Mouse (Mus musculus) forebrain, embryonic 13.5 days (tissue): Measurements from ENCODE around the gene Pak1. TPM values are rescaled to one million over a fixed set of nuclear protein-coding genes. Genes with fewer than 3 reads are reported as not detected.

Source experiments
- ATAC-seq: fragments of 200-750 bp; cut with Nextera tagmentation; 2 replicates; pipeline ENCODE4 v1.8.0; 2017
- H3K27ac ChIP-seq: fragments of 300-500 bp; sonication (generic); 2 replicates; pipeline ENCODE4 v1.5.1; 2015; ENCODE audit warnings: inconsistent platforms, mild to moderate bottlenecking, moderate library complexity
- H3K27me3 ChIP-seq: fragments of 300-500 bp; sonication (generic); 2 replicates; pipeline ENCODE4 v1.6.1; 2015; ENCODE audit warnings: mild to moderate bottlenecking, inconsistent platforms
- H3K36me3 ChIP-seq: fragments of 300-500 bp; sonication (generic); 2 replicates; pipeline ENCODE4 v1.6.1; 2015; ENCODE audit warnings: mild to moderate bottlenecking, inconsistent platforms; ENCODE audit not compliant: poor library complexity, severe bottlenecking
- H3K4me1 ChIP-seq: fragments of 300-500 bp; sonication (generic); 2 replicates; pipeline ENCODE4 v1.6.1; 2015; ENCODE audit warnings: inconsistent platforms
- H3K4me2 ChIP-seq: fragments of 300-500 bp; sonication (generic); 2 replicates; pipeline ENCODE4 v1.6.1; 2015; ENCODE audit warnings: inconsistent platforms, mild to moderate bottlenecking, moderate library complexity
- H3K4me3 ChIP-seq: fragments of 300-500 bp; sonication (generic); 2 replicates; pipeline ENCODE4 v1.5.1; 2015; ENCODE audit warnings: mild to moderate bottlenecking, inconsistent platforms
- H3K9ac ChIP-seq: fragments of 300-500 bp; sonication (generic); 2 replicates; pipeline ENCODE4 v1.6.1; 2015; ENCODE audit warnings: mild to moderate bottlenecking, inconsistent platforms
- H3K9me3 ChIP-seq: fragments of 300-500 bp; sonication (generic); replicated peaks from 2 replicates; pipeline ENCODE4 v1.6.1; 2016; ENCODE audit warnings: inconsistent platforms
- WGBS: fragments of 180-500 bp; shearing (Covaris S2); methylation state at CpG from one replicate; pipeline ENCODE4 v1.1.7; 2015; 5-methylcytosine and 5-hydroxymethylcytosine counted together
- polyA plus RNA-seq: library from polyadenylated mRNA; unstranded; fragments of >200 nt; fragmentation: Nextera tagmentation; extraction: Ambion mirVana; gene quantifications from 2 replicates; pipeline ENCODE4 v1.2.1, GENCODE M21; 2015

Gene Pak1
- polyA plus RNA-seq, 1 experiment from 2014 or later, result 102 TPM

- Histone ChIP-seq H3K4me1 (0 out of 2 replicates have a peak, but pooled peaks cover 4% of the 10 kb centered on the region), H3K36me3 (no peaks in the 10 kb centered on the region), H3K9ac (no peak overlapping the region), H3K4me3 (no peak overlapping the region), H3K9me3 (no peaks in the 10 kb centered on the region), H3K4me2 (no peak overlapping the region), H3K27ac (no peak overlapping the region), H3K27me3 (peaks cover 10% of the 10 kb centered on the region; the same call in 1 of the 2 replicates)
- 46% methylated on average over 5 of the region's 5 CpGs for WGBS
- no peak for ATAC-seq
Measured at GRCm38 (mm10) chr7:97783523-97783922, 4.8 kb upstream of the Pak1 start.

- peak; percentile 94 for ATAC-seq
- peaks cover 16% of the 10 kb centered on the region; the same call in 1 of the 2 replicates for H3K27me3 ChIP-seq
- under 1% methylated on average over 66 of the region's 84 CpGs for WGBS
- H3K4me1 ChIP-seq, result peaks cover 13% of the 10 kb centered on the region
- peak overlapping the region; percentile 92 for H3K4me2 ChIP-seq
- H3K27ac ChIP-seq, result peak overlapping the region; percentile 69
- H3K4me3 ChIP-seq, result peak overlapping the region; percentile 87
- no peaks in the 10 kb centered on the region for H3K36me3 ChIP-seq
- peak overlapping the region; percentile 87 for H3K9ac ChIP-seq
- no peaks in the 10 kb centered on the region for H3K9me3 ChIP-seq
Measured at GRCm38 (mm10) chr7:97788669-97789483, 535 bp downstream of the Pak1 start.

GRCm38 (mm10) chr7:97790272-97790671 is 1.9 kb downstream of the Pak1 start:
- H3K4me2 ChIP-seq, result peak overlapping the region; percentile 92
- H3K4me1 ChIP-seq, result peaks cover 13% of the 10 kb centered on the region
- ATAC-seq, result no peak
- no peak overlapping the region for H3K9ac ChIP-seq
- WGBS, result 57% methylated on average over 2 of the region's 2 CpGs
- H3K27ac ChIP-seq, result no peak overlapping the region
- H3K27me3 ChIP-seq, result peaks cover 16% of the 10 kb centered on the region; the same call in 1 of the 2 replicates
- no peak overlapping the region for H3K4me3 ChIP-seq
- H3K9me3 ChIP-seq, result no peaks in the 10 kb centered on the region
- H3K36me3 ChIP-seq, result no peaks in the 10 kb centered on the region

GRCm38 (mm10) chr7:97792324-97792723 is 4.0 kb downstream of the Pak1 start:
- no peak for ATAC-seq
- 55% methylated on average over 2 of the region's 2 CpGs for WGBS
- no peak overlapping the region for H3K9ac ChIP-seq
- H3K4me3 ChIP-seq, result no peak overlapping the region
- no peaks in the 10 kb centered on the region for H3K36me3 ChIP-seq
- H3K27me3 ChIP-seq, result peaks cover 9% of the 10 kb centered on the region
- H3K4me1 ChIP-seq, result peaks cover 13% of the 10 kb centered on the region
- no peak overlapping the region for H3K4me2 ChIP-seq
- H3K27ac ChIP-seq, result no peak overlapping the region
- no peaks in the 10 kb centered on the region for H3K9me3 ChIP-seq

GRCm38 (mm10) chr7:97803116-97803515 is 14.8 kb downstream of the Pak1 start:
- Histone ChIP-seq H3K9ac (no peak overlapping the region), H3K4me1 (peaks cover 35% of the 10 kb centered on the region), H3K36me3 (no peaks in the 10 kb centered on the region), H3K4me2 (no peak overlapping the region), H3K9me3 (no peaks in the 10 kb centered on the region), H3K27me3 (no peaks in the 10 kb centered on the region), H3K27ac (no peak overlapping the region; the same call in 1 of the 2 replicates), H3K4me3 (no peak overlapping the region)
- WGBS, result 12% methylated on average over 2 of the region's 2 CpGs
- ATAC-seq, result no peak

GRCm38 (mm10) chr7:97804245-97805066 is 16.1 kb downstream of the Pak1 start:
- no peaks in the 10 kb centered on the region for H3K27me3 ChIP-seq
- peak; percentile 65; the same call in 1 of the 2 replicates for ATAC-seq
- H3K4me2 ChIP-seq, result no peak overlapping the region
- no peaks in the 10 kb centered on the region for H3K9me3 ChIP-seq
- 14% methylated on average over 2 of the region's 2 CpGs for WGBS
- H3K9ac ChIP-seq, result no peak overlapping the region
- no peaks in the 10 kb centered on the region for H3K36me3 ChIP-seq
- peak overlapping the region; percentile 12; the same call in 1 of the 2 replicates for H3K27ac ChIP-seq
- no peak overlapping the region for H3K4me3 ChIP-seq
- peaks cover 29% of the 10 kb centered on the region; the same call in 1 of the 2 replicates for H3K4me1 ChIP-seq

- no peak overlapping the region for H3K9ac ChIP-seq
- no peak overlapping the region for H3K4me2 ChIP-seq
- H3K36me3 ChIP-seq, result no peaks in the 10 kb centered on the region
- H3K4me1 ChIP-seq, result peaks cover 23% of the 10 kb centered on the region; the same call in 1 of the 2 replicates
- H3K27me3 ChIP-seq, result no peaks in the 10 kb centered on the region
- peak overlapping the region; percentile 12; the same call in 1 of the 2 replicates for H3K27ac ChIP-seq
- no peak for ATAC-seq
- H3K4me3 ChIP-seq, result no peak overlapping the region
- no peaks in the 10 kb centered on the region for H3K9me3 ChIP-seq
- 38% methylated on average over 3 of the region's 3 CpGs for WGBS
Measured at GRCm38 (mm10) chr7:97805067-97805365, 16.7 kb downstream of the Pak1 start.

GRCm38 (mm10) chr7:97809307-97809706 is 21.0 kb downstream of the Pak1 start:
- Histone ChIP-seq H3K4me2 (no peak overlapping the region), H3K4me3 (no peak overlapping the region), H3K27ac (no peak overlapping the region), H3K9ac (no peak overlapping the region), H3K36me3 (no peaks in the 10 kb centered on the region), H3K27me3 (no peaks in the 10 kb centered on the region), H3K9me3 (no peaks in the 10 kb centered on the region), H3K4me1 (peaks cover 8% of the 10 kb centered on the region; the same call in 1 of the 2 replicates)
- 83% methylated on average over 5 of the region's 5 CpGs for WGBS
- no peak for ATAC-seq

GRCm38 (mm10) chr7:97821875-97822274 is 33.5 kb downstream of the Pak1 start:
- Histone ChIP-seq H3K4me2 (no peak overlapping the region), H3K27me3 (no peaks in the 10 kb centered on the region), H3K9me3 (no peaks in the 10 kb centered on the region), H3K4me3 (no peak overlapping the region), H3K36me3 (no peaks in the 10 kb centered on the region), H3K4me1 (no peaks in the 10 kb centered on the region), H3K9ac (no peak overlapping the region), H3K27ac (no peak overlapping the region)
- no peak for ATAC-seq
- WGBS, result 100% methylated on average over 2 of the region's 2 CpGs

GRCm38 (mm10) chr7:97829091-97829490 is 40.8 kb downstream of the Pak1 start:
- Histone ChIP-seq H3K4me2 (no peak overlapping the region), H3K9me3 (no peaks in the 10 kb centered on the region), H3K36me3 (no peaks in the 10 kb centered on the region), H3K9ac (no peak overlapping the region), H3K27me3 (no peaks in the 10 kb centered on the region), H3K4me3 (no peak overlapping the region), H3K4me1 (no peaks in the 10 kb centered on the region), H3K27ac (no peak overlapping the region)
- no peak for ATAC-seq
- WGBS, result 86% methylated on average over 2 of the region's 2 CpGs

- Histone ChIP-seq H3K4me1 (no peaks in the 10 kb centered on the region), H3K9ac (no peak overlapping the region), H3K27me3 (no peaks in the 10 kb centered on the region), H3K9me3 (no peaks in the 10 kb centered on the region), H3K4me3 (no peak overlapping the region), H3K36me3 (no peaks in the 10 kb centered on the region), H3K27ac (no peak overlapping the region), H3K4me2 (no peak overlapping the region)
- WGBS, result 81% methylated on average over 3 of the region's 3 CpGs
- ATAC-seq, result no peak
Measured at GRCm38 (mm10) chr7:97830739-97831138, 42.4 kb downstream of the Pak1 start.

GRCm38 (mm10) chr7:97832987-97833386 is 44.6 kb downstream of the Pak1 start:
- Histone ChIP-seq H3K36me3 (no peaks in the 10 kb centered on the region), H3K27ac (no peak overlapping the region)
- WGBS, result 82% methylated on average over 2 of the region's 2 CpGs

More at GRCm38 (mm10) chr7:97832987-97833386, 44.6 kb downstream of the Pak1 start:
- Histone ChIP-seq H3K4me1 (no peaks in the 10 kb centered on the region), H3K27me3 (no peaks in the 10 kb centered on the region), H3K4me3 (no peak overlapping the region), H3K9me3 (no peaks in the 10 kb centered on the region), H3K9ac (no peak overlapping the region), H3K4me2 (no peak overlapping the region)
- no peak for ATAC-seq
